Mouse (Mus musculus): Measurements from ENCODE around the gene Csn1s2a.
"Not testable (repeated sequence)": the region's sequence is repeated elsewhere in the genome, so short reads cannot be mapped to it uniquely, and the experiment has no call there.

The Csn1s2a gene

GRCm38 (mm10) chr5:87774267-87774666 is at the start of gene Csn1s2a:
Gene Csn1s2a, plus strand, starts transcription at chr5:87774567.
- no peak for DNase-seq (ENCODE audit: low spot score in 2 of 2)

DNA sequence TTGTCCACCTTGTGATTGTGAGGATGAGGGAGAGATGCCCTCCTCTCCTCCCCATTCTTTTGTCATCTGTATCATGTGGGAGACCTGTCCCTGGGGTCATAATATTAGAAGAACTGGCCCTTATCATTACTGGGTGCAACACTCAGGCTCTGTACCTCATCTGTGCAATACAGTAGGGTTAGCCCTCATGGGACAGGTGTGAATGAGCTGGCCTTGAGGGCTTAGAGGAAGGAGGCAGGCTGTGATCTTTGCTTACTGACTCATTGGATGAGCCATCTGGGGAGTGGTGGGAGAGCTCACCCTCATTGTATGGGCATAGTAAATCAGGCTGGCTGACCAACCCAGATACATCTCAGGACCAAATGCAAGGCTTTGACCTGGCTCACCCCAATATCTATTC is 39.5 kb upstream of the Csn1s2a start:
- DNase-seq (ENCODE audit: low spot score in 2 of 2): no peak

DNA sequence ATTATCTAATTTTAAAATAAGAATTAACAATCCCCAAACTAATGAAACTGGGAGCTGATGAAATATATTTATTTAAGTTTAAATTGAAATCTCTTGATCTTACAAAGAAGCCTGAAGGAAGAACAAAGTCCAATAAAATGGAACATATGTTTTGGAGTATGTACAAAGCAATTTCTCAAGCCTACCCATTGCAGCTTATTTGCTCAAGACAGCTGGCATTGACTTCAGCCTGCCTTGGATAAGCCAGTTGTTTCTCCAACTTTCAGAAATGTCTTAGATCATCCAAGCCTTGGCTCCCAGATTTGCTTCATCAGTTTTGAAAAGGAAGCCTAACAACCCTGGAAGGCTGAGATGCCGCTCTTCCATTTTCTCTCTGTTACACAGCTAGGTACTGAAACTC is 20.9 kb upstream of the Csn1s2a start:
- DNase-seq (ENCODE audit: low spot score in 2 of 2): no peak

- no peak for DNase-seq (ENCODE audit: low spot score in 2 of 2)
Observed at GRCm38 (mm10) chr5:87764546-87764945, 9.8 kb upstream of the Csn1s2a start.

- not testable (repeated sequence) for DNase-seq (ENCODE audit: low spot score in 2 of 2)
Observed at GRCm38 (mm10) chr5:87772151-87772550, 2.2 kb upstream of the Csn1s2a start.

DNA sequence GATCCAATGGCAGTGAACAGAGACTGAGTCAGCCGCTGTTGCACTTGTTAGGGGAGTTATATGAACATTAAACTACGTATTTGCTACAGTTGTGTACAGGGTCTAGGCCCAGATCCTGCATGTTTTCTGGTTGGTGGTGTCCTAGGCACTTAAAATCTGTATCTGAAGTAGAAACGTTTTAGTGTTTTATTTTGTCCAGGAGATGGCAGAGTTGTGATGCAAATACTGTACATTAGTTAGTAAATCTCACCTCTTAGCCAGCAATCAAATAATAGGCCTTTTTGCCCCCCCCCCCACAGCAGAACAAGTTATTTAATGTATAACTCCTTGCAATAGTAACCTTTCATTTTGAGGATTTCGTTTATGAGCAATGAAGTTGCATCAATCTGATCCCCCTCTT is 8.4 kb downstream of the Csn1s2a start:
- DNase-seq (ENCODE audit: low spot score in 2 of 2): no peak

GRCm38 (mm10) chr5:87807782-87808181 is 33.4 kb downstream of the Csn1s2a start, which contains the start of gene Csn1s2b:
Gene Csn1s2b, plus strand, starts transcription at chr5:87808082.
- no peak for DNase-seq (ENCODE audit: low spot score in 2 of 2)

DNA sequence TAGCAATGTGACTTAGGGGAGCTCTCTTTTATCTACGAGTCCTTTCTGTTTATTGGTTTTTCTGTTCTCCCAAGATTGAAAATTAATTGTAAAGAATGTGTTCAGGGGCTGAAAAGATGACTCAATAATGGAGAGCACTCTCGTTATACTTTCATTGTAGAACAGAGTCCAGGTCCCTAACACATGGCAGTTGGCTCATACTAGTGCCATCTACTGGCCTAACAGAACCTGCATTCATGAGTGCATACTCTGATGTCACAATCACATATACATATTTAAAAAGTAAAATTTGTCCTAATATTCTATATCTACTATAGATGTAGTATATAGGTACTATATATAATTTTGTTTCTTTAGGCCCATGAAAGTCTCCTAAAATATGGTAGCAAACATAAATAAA is 34.9 kb downstream of the Csn1s2a start:
- DNase-seq (ENCODE audit: low spot score in 2 of 2): no peak

DNA sequence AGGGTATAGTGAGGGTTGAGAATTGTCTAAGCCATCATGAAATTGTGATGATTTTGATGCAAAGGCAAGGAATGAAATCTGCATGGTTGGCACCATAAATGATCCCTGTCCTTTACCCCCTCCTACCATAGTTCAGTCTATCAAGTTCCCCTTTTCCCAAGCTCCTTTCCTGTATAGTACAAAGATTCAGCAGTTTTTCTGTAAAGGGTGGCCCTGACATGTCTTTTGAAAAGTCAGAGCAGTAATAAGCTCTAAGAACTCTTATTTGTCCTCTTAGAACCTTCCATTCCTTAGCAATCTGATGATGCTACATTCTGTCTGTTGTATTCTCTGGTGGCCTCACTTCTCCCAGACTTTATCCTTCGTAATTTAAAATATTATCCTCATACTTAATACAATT is 51.0 kb downstream of the Csn1s2a start, which contains the start of gene Prr27:
Gene Prr27, plus strand, starts transcription at position 301 of the 400 bp plus-strand sequence.
- DNase-seq (ENCODE audit: low spot score in 2 of 2): no peak
